Mouse (Mus musculus) forebrain, postnatal 0 days (tissue): ENCODE measurements around the gene Fscn3. TPM values are rescaled to one million over a fixed set of nuclear protein-coding genes. Genes with fewer than 3 reads are reported as not detected.

Experiments used
- ATAC-seq: fragments of 200-750 bp; cut with Nextera tagmentation; 2 replicates; pipeline ENCODE4 v1.8.0; 2017; ENCODE audit warnings: mild to moderate bottlenecking, moderate library complexity
- DNase-seq: peaks from one replicate; pipeline ENCODE4 v3.0.0-alpha.2; 2015
- H3K27ac ChIP-seq: fragments of 300-500 bp; sonication (generic); 2 replicates; pipeline ENCODE4 v1.5.1; 2014; ENCODE audit warnings: low read depth, mild to moderate bottlenecking, antibody characterized with exemption, low read length, moderate library complexity, mixed read lengths
- H3K27me3 ChIP-seq: fragments of 300-500 bp; sonication (generic); 2 replicates; pipeline ENCODE4 v1.6.1; 2014; ENCODE audit warnings: mild to moderate bottlenecking, low read length, mixed read lengths; ENCODE audit not compliant: insufficient read depth
- H3K36me3 ChIP-seq: fragments of 300-500 bp; sonication (generic); 2 replicates; pipeline ENCODE4 v1.6.1; 2014; ENCODE audit warnings: mild to moderate bottlenecking, moderate library complexity; ENCODE audit not compliant: insufficient read depth
- H3K4me1 ChIP-seq: fragments of 300-500 bp; sonication (generic); 2 replicates; pipeline ENCODE4 v1.6.1; 2014; ENCODE audit warnings: antibody characterized with exemption; ENCODE audit not compliant: insufficient read depth
- H3K4me2 ChIP-seq: fragments of 300-500 bp; sonication (generic); 2 replicates; pipeline ENCODE4 v1.6.1; 2014; ENCODE audit warnings: low read depth, mild to moderate bottlenecking, moderate library complexity
- H3K4me3 ChIP-seq: fragments of 300-500 bp; sonication (generic); 2 replicates; pipeline ENCODE4 v1.5.1; 2014; ENCODE audit warnings: low read depth, low read length, mixed read lengths
- H3K9ac ChIP-seq: fragments of 300-500 bp; sonication (generic); 2 replicates; pipeline ENCODE4 v1.6.1; 2014; ENCODE audit warnings: mild to moderate bottlenecking
- H3K9me3 ChIP-seq: fragments of 300-500 bp; sonication (generic); 2 replicates; pipeline ENCODE4 v1.6.1; 2016; ENCODE audit warnings: low read length
- CTCF ChIP-seq: sonication (generic); IDR thresholded peaks from 2 replicates; pipeline ENCODE4 v1.5.1; 2016; ENCODE audit warnings: antibody characterized with exemption, control low read depth, low read depth
- WGBS: fragments of 180-500 bp; shearing (Covaris S2); extraction: QIAGEN DNeasy Blood & Tissue Kit; methylation state at CpG from one replicate; pipeline ENCODE4 v1.1.7; 2014; 5-methylcytosine and 5-hydroxymethylcytosine counted together
- polyA plus RNA-seq: library from polyadenylated mRNA; unstranded; fragments of >200 nt; fragmentation: Nextera tagmentation; extraction: Ambion mirVana; gene quantifications from 2 replicates; pipeline ENCODE4 v1.2.1, GENCODE M21; 2015
- total RNA-seq: library from RNA; depleted of rRNA; stranded (reverse); fragments of >200 nt; gene quantifications from 2 replicates; pipeline ENCODE4 v1.2.3, GENCODE M21; 2014; rRNA removed

The Fscn3 gene
- total RNA-seq = 0.19 TPM in 1 of 2 replicates, not detected in the other
- not detected in 2 replicates for polyA plus RNA-seq

- Histone ChIP-seq H3K4me1 (0 out of 2 replicates have a peak, but pooled peaks cover 3% of the 10 kb centered on the region), H3K36me3 (peaks cover 24% of the 10 kb centered on the region), H3K9me3 (no peaks in the 10 kb centered on the region), H3K27ac (no peak within 1 kb of the TSS), H3K27me3 (no peaks in the 10 kb centered on the region), H3K4me2 (no peak within 1 kb of the TSS), H3K4me3 (no peak within 1 kb of the TSS), H3K9ac (no peak within 1 kb of the TSS)
- TF ChIP-seq CTCF = no peak
- ATAC-seq (no peak), DNase-seq (no peak)
- WGBS = 75% methylated on average over 3 of the region's 3 CpGs
Observed at GRCm38 (mm10) chr6:28427096-28427839, at the start of gene Fscn3. Gene Fscn3 (plus strand): TSS chr6:28427789.

DNA sequence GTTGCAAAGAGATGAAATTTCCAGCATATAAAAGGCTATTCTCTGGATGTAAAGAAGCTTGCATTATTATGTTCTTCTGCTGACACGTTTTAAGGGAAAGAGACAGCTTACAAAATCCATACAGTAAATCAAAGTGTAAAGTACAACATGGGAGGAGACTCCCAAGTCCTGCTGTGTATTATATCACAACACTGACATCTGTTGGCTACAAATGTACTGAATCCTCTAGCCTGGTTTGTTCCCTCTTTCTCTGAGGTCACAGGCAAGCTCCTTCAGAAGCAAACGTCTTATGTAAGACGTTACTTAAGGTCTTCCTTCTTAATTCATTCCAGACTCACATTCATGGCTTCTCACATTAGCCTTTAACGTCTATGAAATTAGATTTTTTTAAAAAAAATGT is 45.6 kb upstream of the Fscn3 start:
- Histone ChIP-seq H3K27ac (no peak overlapping the region), H3K4me1 (no peaks in the 10 kb centered on the region), H3K9ac (no peak overlapping the region), H3K36me3 (no peaks in the 10 kb centered on the region), H3K27me3 (no peaks in the 10 kb centered on the region), H3K4me3 (no peak overlapping the region), H3K4me2 (no peak overlapping the region), H3K9me3 (no peaks in the 10 kb centered on the region)
- DNase-seq (peak; percentile 14), ATAC-seq (no peak)
- WGBS = 54% methylated on average over 4 of the region's 4 CpGs
- TF ChIP-seq CTCF = peak; percentile 33; the same call in 1 of the 2 replicates

- 87% methylated on average over 3 of the region's 3 CpGs for WGBS
- no peaks in the 10 kb centered on the region for H3K36me3 ChIP-seq
- no peak overlapping the region for H3K27ac ChIP-seq
- H3K4me3 ChIP-seq = no peak overlapping the region
- no peaks in the 10 kb centered on the region for H3K27me3 ChIP-seq
- H3K4me2 ChIP-seq = no peak overlapping the region
- DNase-seq (no peak), ATAC-seq (no peak)
- no peaks in the 10 kb centered on the region for H3K4me1 ChIP-seq
- H3K9me3 ChIP-seq = no peaks in the 10 kb centered on the region
- H3K9ac ChIP-seq = no peak overlapping the region
- no peak for TF ChIP-seq CTCF
Observed at GRCm38 (mm10) chr6:28385169-28385568, 42.4 kb upstream of the Fscn3 start.

DNA sequence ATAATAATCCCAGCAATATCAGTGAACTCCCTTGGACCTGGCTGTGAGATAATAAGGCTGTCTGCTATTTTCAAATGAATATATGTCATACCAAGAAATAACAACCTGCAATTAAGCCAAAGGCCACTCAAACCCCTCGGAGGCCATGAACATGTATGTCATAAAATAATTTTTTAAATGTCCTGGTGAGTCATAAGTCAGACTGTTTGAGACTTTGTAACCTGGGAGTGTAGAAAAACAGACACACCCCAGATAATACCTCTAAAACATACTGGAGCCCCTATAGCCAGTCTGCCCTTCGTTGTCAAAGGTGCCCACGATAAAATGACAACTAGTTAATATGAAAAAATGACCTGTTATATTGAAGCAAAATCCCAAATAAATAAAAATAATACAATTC is 38.6 kb upstream of the Fscn3 start:
- no peak for DNase-seq
- 91% methylated on average over 3 of the region's 3 CpGs for WGBS
- Histone ChIP-seq H3K4me3 (no peak overlapping the region), H3K9ac (no peak overlapping the region), H3K4me1 (no peaks in the 10 kb centered on the region), H3K27ac (no peak overlapping the region), H3K9me3 (no peaks in the 10 kb centered on the region), H3K4me2 (no peak overlapping the region), H3K36me3 (no peaks in the 10 kb centered on the region), H3K27me3 (no peaks in the 10 kb centered on the region)
- ATAC-seq = no peak
- TF ChIP-seq CTCF = no peak

DNA sequence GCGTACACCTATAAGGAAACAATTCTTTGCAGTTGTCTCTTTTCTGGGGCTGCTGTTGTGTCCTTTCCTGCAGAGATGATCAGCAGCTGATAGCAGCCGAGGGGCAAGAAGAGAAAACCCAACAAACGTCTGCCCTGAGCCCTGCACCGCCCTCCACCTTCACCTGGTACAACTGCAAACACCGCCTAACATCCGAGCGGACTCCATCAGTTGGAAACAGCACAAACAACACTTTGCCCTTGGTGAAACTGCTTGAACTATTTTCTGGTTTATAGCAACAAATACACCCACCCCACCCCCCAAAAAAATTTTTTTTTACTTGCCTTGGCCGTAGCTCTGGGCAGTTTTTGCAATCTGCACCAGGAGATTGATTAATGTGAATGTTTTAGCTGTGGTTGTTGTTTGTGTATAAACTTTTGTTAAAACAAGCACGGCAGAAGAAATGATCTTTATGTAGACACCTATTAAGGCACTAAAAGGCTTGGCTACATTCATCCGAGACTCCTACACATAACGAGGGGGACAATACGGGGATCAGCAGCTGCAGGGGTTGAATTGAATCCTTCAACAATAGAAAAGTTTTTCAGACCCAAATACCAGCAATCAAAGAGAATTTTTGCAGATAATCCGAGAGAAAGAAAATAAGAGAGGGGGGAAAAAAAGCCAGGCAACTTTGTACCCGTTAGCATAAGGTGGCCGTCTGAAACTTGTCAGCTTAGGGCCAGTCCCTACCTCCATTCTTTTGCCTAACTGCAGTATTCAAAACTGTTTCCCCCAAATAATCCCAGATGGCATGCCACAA is 31.3 kb upstream of the Fscn3 start:
- H3K27me3 ChIP-seq = no peaks in the 10 kb centered on the region
- WGBS = 16% methylated on average over 15 of the region's 15 CpGs
- 0 out of 2 replicates have a peak overlapping the region, but pooled peaks have one; percentile 56 for H3K9ac ChIP-seq
- peak overlapping the region; percentile 45 for H3K4me3 ChIP-seq
- no peaks in the 10 kb centered on the region for H3K9me3 ChIP-seq
- no peak for TF ChIP-seq CTCF
- peaks cover 10% of the 10 kb centered on the region; the same call in 1 of the 2 replicates for H3K4me1 ChIP-seq
- no peak overlapping the region for H3K27ac ChIP-seq
- peak overlapping the region; percentile 89 for H3K4me2 ChIP-seq
- no peaks in the 10 kb centered on the region for H3K36me3 ChIP-seq
- ATAC-seq (no peak), DNase-seq (peak; percentile 6)

DNA sequence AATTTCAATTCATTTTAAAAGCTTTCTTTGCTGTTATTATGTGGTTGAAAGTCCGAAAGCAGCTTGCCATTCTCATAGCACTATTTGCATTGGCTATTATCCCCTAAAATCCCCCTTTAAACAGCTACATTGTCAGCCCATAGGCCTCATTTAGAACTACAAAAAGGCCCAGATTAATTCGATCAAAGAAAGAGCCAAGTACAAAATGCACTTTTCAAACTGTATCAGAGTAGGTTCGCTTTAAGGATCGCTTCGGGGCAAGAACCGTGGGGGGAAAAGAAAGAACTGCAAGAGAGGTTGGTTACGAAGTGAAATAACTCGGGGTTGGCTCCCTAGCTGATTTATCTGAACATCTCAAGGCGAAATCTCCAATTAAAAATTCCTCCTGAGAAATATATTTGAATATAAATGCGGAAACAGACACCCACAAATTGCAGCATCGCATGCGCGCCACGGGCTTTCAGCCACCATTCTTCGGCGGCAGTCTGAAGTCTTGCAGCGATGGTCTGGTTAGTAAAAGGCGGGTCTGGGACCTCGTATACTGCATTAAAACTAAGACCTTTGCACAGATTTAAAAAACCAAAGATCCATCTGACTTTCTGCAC is 30.6 kb upstream of the Fscn3 start:
- Histone ChIP-seq H3K27me3 (no peaks in the 10 kb centered on the region), H3K4me2 (peak overlapping the region; percentile 89), H3K9me3 (no peaks in the 10 kb centered on the region), H3K36me3 (no peaks in the 10 kb centered on the region), H3K4me1 (peaks cover 10% of the 10 kb centered on the region; the same call in 1 of the 2 replicates), H3K9ac (peak overlapping the region; percentile 56; the same call in 1 of the 2 replicates), H3K27ac (no peak overlapping the region), H3K4me3 (peak overlapping the region; percentile 45)
- 1% methylated on average over 19 of the region's 19 CpGs for WGBS
- TF ChIP-seq CTCF = no peak
- DNase-seq (peak; percentile 67), ATAC-seq (peak; percentile 73)
